Comparison of ENCODE assay signal across 22 mouse cellular contexts in genomic region chr12:84013701-84014100, GRCm38 (mm10). TPM values are rescaled to one million over a fixed set of nuclear protein-coding genes. Genes with fewer than 3 reads are reported as not detected.
"Had no signal": no experiment of that assay in that cellular context is flagged by ENCODE, and none has a peak within 500 bp of the region (broad histone marks: within the 10 kb centered on the region; RNA-seq: fewer than 3 reads in every experiment).

No protein-coding gene starts in this region.

- DNase-seq: kidney, adult 18-20 months; kidney, postnatal 10 days; lung, adult 2 months; lung, postnatal 36 days; spleen, adult 18-20 months; thymus, adult 2 months; thymus, postnatal 25 days had no signal

- H3K27ac ChIP-seq: intestine, embryonic 15.5 days; limb, embryonic 10.5 days; liver, embryonic 15.5 days had no signal

- H3K27me3 ChIP-seq: intestine, embryonic 15.5 days; neural tube, embryonic 13.5 days had no signal

- ATAC-seq: intestine, embryonic 15.5 days; lung, postnatal 0 days had no signal

- H3K36me3 ChIP-seq: liver, embryonic 15.5 days; neural tube, embryonic 13.5 days had no signal

- H3K4me2 ChIP-seq: intestine, embryonic 15.5 days; liver, embryonic 11.5 days; liver, embryonic 15.5 days had no signal

- H3K9me3 ChIP-seq: intestine, embryonic 15.5 days; limb, embryonic 10.5 days; liver, embryonic 15.5 days; neural tube, embryonic 13.5 days had no signal

- H3K9ac ChIP-seq: intestine, embryonic 15.5 days; liver, embryonic 15.5 days; neural tube, embryonic 13.5 days had no signal

- H3K4me3 ChIP-seq: intestine, embryonic 15.5 days; limb, embryonic 10.5 days; liver, embryonic 15.5 days; neural tube, embryonic 13.5 days had no signal

RNA-seq across cellular contexts. Expression of gene Acot1, which starts 4.4 kb away (rescaled TPM):
- total RNA-seq: monocyte, adult 5-6 weeks had no signal

RNA-seq across cellular contexts. Expression of gene Acot4, which starts 24.5 kb away (rescaled TPM):
- total RNA-seq: monocyte, adult 5-6 weeks had no signal

RNA-seq across cellular contexts. Expression of gene Gm49366, which starts 25.0 kb away (rescaled TPM):
- total RNA-seq: left cerebral cortex, postnatal 14 days; megakaryocyte progenitor cell, adult 5-6 weeks; monocyte, adult 5-6 weeks had no signal
- polyA plus RNA-seq: intestine, embryonic 15.5 days; kidney, embryonic 14.5 days; limb, embryonic 10.5 days; limb, embryonic 14.5 days; liver, embryonic 11.5 days; liver, embryonic 15.5 days; lung, adult 2 months; lung, postnatal 0 days; midbrain, embryonic 14.5 days; neural tube, embryonic 13.5 days; stomach, embryonic 14.5 days; testis, adult 2 months; thymus, adult 2 months; urinary bladder, adult 2 months had no signal

RNA-seq across cellular contexts. Expression of gene Heatr4, which starts 29.0 kb away (rescaled TPM):
- total RNA-seq: megakaryocyte progenitor cell, adult 5-6 weeks; monocyte, adult 5-6 weeks had no signal
- polyA plus RNA-seq: intestine, embryonic 15.5 days; kidney, embryonic 14.5 days; limb, embryonic 10.5 days; liver, embryonic 11.5 days; liver, embryonic 15.5 days; lung, adult 2 months; lung, postnatal 0 days; midbrain, embryonic 14.5 days; neural tube, embryonic 13.5 days; thymus, adult 2 months; urinary bladder, adult 2 months had no signal
